Mouse (Mus musculus) liver, postnatal 0 days (tissue): Measurements from ENCODE around the gene Tmem205. TPM values are rescaled to one million over a fixed set of nuclear protein-coding genes. Genes with fewer than 3 reads are reported as not detected.

Experiments used
- ATAC-seq: fragments of 200-750 bp; cut with Nextera tagmentation; 2 replicates; pipeline ENCODE4 v1.8.0; 2017; ENCODE audit warnings: mild to moderate bottlenecking, moderate library complexity
- DNase-seq: peaks from one replicate; pipeline ENCODE4 v3.0.0-alpha.2; 2016
- H3K27ac ChIP-seq: fragments of 300-500 bp; sonication (generic); 2 replicates; pipeline ENCODE4 v1.5.1; 2014; ENCODE audit warnings: antibody characterized with exemption, moderate library complexity, mild to moderate bottlenecking, low read depth
- H3K27me3 ChIP-seq: fragments of 300-500 bp; sonication (generic); 2 replicates; pipeline ENCODE4 v1.6.1; 2014; ENCODE audit warnings: low read length, control low read depth, mixed read lengths; ENCODE audit not compliant: insufficient read depth
- H3K36me3 ChIP-seq: fragments of 300-500 bp; sonication (generic); replicated peaks from 2 replicates; pipeline ENCODE4 v1.6.1; 2014; ENCODE audit warnings: mild to moderate bottlenecking, control low read depth, low read length, moderate library complexity, mixed read lengths; ENCODE audit not compliant: insufficient read depth
- H3K4me1 ChIP-seq: fragments of 300-500 bp; sonication (generic); 2 replicates; pipeline ENCODE4 v1.6.1; 2014; ENCODE audit warnings: antibody characterized with exemption, mild to moderate bottlenecking, control low read depth; ENCODE audit not compliant: insufficient read depth
- H3K4me2 ChIP-seq: fragments of 300-500 bp; sonication (generic); 2 replicates; pipeline ENCODE4 v1.6.1; 2014; ENCODE audit warnings: low read depth, mild to moderate bottlenecking, low read length, moderate library complexity, mixed read lengths
- H3K4me3 ChIP-seq: fragments of 300-500 bp; sonication (generic); 2 replicates; pipeline ENCODE4 v1.5.1; 2014; ENCODE audit warnings: low read depth, low read length
- H3K9ac ChIP-seq: fragments of 300-500 bp; sonication (generic); replicated peaks from 2 replicates; pipeline ENCODE4 v1.6.1; 2014; ENCODE audit warnings: mild to moderate bottlenecking, moderate library complexity
- H3K9me3 ChIP-seq: fragments of 300-500 bp; sonication (generic); 2 replicates; pipeline ENCODE4 v1.6.1; 2016; ENCODE audit warnings: mild to moderate bottlenecking, control low read depth, low read length, mixed read lengths
- CTCF ChIP-seq: sonication (generic); IDR thresholded peaks from 2 replicates; pipeline ENCODE4 v1.5.1; 2016; ENCODE audit warnings: antibody characterized with exemption, low read depth
- EP300 ChIP-seq: IDR thresholded peaks from 2 replicates; pipeline ENCODE4 v1.6.1; 2016; ENCODE audit warnings: antibody characterized with exemption, low read depth, mild to moderate bottlenecking
- WGBS: fragments of 180-500 bp; shearing (Covaris S2); extraction: QIAGEN DNeasy Blood & Tissue Kit; methylation state at CpG from one replicate; pipeline ENCODE4 v1.1.7; 2014; ENCODE audit not compliant: insufficient replicate concordance; 5-methylcytosine and 5-hydroxymethylcytosine counted together
- polyA plus RNA-seq: library from polyadenylated mRNA; unstranded; fragments of >200 nt; fragmentation: Nextera tagmentation; extraction: Ambion mirVana; gene quantifications from 2 replicates; pipeline ENCODE4 v1.2.1, GENCODE M21; 2015

Tmem205 gene
- polyA plus RNA-seq, 1 experiment from 2014 or later, result 222 TPM

- Histone ChIP-seq H3K36me3 (peaks cover 32% of the 10 kb centered on the region), H3K4me1 (peaks cover 32% of the 10 kb centered on the region), H3K27ac (peak overlapping the region; percentile 81), H3K9ac (peak overlapping the region; percentile 70), H3K4me2 (peak overlapping the region; percentile 71), H3K27me3 (0 out of 2 replicates have a peak, but pooled peaks cover 11% of the 10 kb centered on the region), H3K4me3 (peak overlapping the region; percentile 74), H3K9me3 (no peaks in the 10 kb centered on the region)
- TF ChIP-seq EP300, result no peak
- TF ChIP-seq CTCF, result peak; percentile 20; the same call in 1 of the 2 replicates
- DNase-seq (peak; percentile 34), ATAC-seq (peak; percentile 29)
- 0% methylated on average over 15 of the region's 15 CpGs for WGBS
Observed at GRCm38 (mm10) chr9:21962010-21962409, 34.7 kb upstream of the Tmem205 start.

- peaks cover 34% of the 10 kb centered on the region for H3K4me1 ChIP-seq
- H3K9me3 ChIP-seq, result no peaks in the 10 kb centered on the region
- peaks cover 32% of the 10 kb centered on the region for H3K36me3 ChIP-seq
- H3K4me3 ChIP-seq, result peak overlapping the region; percentile 74
- peak overlapping the region; percentile 81 for H3K27ac ChIP-seq
- 0 out of 2 replicates have a peak, but pooled peaks cover 11% of the 10 kb centered on the region for H3K27me3 ChIP-seq
- TF ChIP-seq CTCF, result 0 out of 2 replicates have a peak, but pooled peaks have one; percentile 7
- no peak for TF ChIP-seq EP300
- peak; percentile 47 for DNase-seq
- no peak for ATAC-seq
- H3K9ac ChIP-seq, result peak overlapping the region; percentile 70
- H3K4me2 ChIP-seq, result peak overlapping the region; percentile 71
- 4% methylated on average over 35 of the region's 35 CpGs for WGBS
Observed at GRCm38 (mm10) chr9:21961366-21961980, 34.1 kb upstream of the Tmem205 start.

- peaks cover 37% of the 10 kb centered on the region for H3K4me1 ChIP-seq
- H3K9ac ChIP-seq, result peak overlapping the region; percentile 70
- H3K27ac ChIP-seq, result no peak overlapping the region
- WGBS, result 38% methylated on average over 26 of the region's 26 CpGs
- no peaks in the 10 kb centered on the region for H3K9me3 ChIP-seq
- no peak for ATAC-seq
- peaks cover 32% of the 10 kb centered on the region for H3K36me3 ChIP-seq
- no peak for TF ChIP-seq EP300
- TF ChIP-seq CTCF, result peak; percentile 44
- peak overlapping the region; percentile 71 for H3K4me2 ChIP-seq
- peak overlapping the region; percentile 74 for H3K4me3 ChIP-seq
- peak; percentile 55 for DNase-seq
- 0 out of 2 replicates have a peak, but pooled peaks cover 11% of the 10 kb centered on the region for H3K27me3 ChIP-seq
Observed at GRCm38 (mm10) chr9:21960558-21961208, 33.3 kb upstream of the Tmem205 start.

GRCm38 (mm10) chr9:21960135-21960534, 32.8 kb upstream of the Tmem205 start:
- WGBS, result 66% methylated on average over 9 of the region's 9 CpGs
- Histone ChIP-seq H3K9ac (no peak overlapping the region), H3K27me3 (0 out of 2 replicates have a peak, but pooled peaks cover 11% of the 10 kb centered on the region), H3K27ac (no peak overlapping the region), H3K9me3 (no peaks in the 10 kb centered on the region), H3K4me1 (peaks cover 37% of the 10 kb centered on the region), H3K4me3 (peak overlapping the region; percentile 74; the same call in 1 of the 2 replicates), H3K36me3 (peaks cover 32% of the 10 kb centered on the region), H3K4me2 (peak overlapping the region; percentile 71)
- DNase-seq (no peak), ATAC-seq (no peak)
- no peak for TF ChIP-seq CTCF
- no peak for TF ChIP-seq EP300

GRCm38 (mm10) chr9:21959244-21959643, 31.9 kb upstream of the Tmem205 start:
- Histone ChIP-seq H3K4me3 (no peak overlapping the region), H3K9me3 (no peaks in the 10 kb centered on the region), H3K9ac (no peak overlapping the region), H3K4me1 (peaks cover 40% of the 10 kb centered on the region), H3K27ac (no peak overlapping the region), H3K4me2 (no peak overlapping the region), H3K36me3 (peaks cover 32% of the 10 kb centered on the region), H3K27me3 (0 out of 2 replicates have a peak, but pooled peaks cover 11% of the 10 kb centered on the region)
- DNase-seq (no peak), ATAC-seq (no peak)
- WGBS, result 94% methylated on average over 7 of the region's 7 CpGs
- TF ChIP-seq CTCF (no peak), EP300 (no peak)

GRCm38 (mm10) chr9:21958372-21958771, 31.0 kb upstream of the Tmem205 start:
- no peak overlapping the region for H3K27ac ChIP-seq
- H3K9me3 ChIP-seq, result no peaks in the 10 kb centered on the region
- TF ChIP-seq CTCF, result no peak
- TF ChIP-seq EP300, result no peak
- no peak overlapping the region for H3K4me2 ChIP-seq
- no peak for DNase-seq
- WGBS, result 75% methylated on average over 5 of the region's 5 CpGs
- H3K9ac ChIP-seq, result no peak overlapping the region
- H3K4me3 ChIP-seq, result no peak overlapping the region
- peaks cover 35% of the 10 kb centered on the region for H3K4me1 ChIP-seq
- H3K36me3 ChIP-seq, result peaks cover 32% of the 10 kb centered on the region
- ATAC-seq, result no peak
- H3K27me3 ChIP-seq, result 0 out of 2 replicates have a peak, but pooled peaks cover 11% of the 10 kb centered on the region
